Mouse (Mus musculus): Measurements from ENCODE around the gene Chchd2. TPM values are rescaled to one million over a fixed set of nuclear protein-coding genes. Genes with fewer than 3 reads are reported as not detected.
"Not testable (repeated sequence)": the region's sequence is repeated elsewhere in the genome, so short reads cannot be mapped to it uniquely, and the experiment has no call there.

Chchd2 gene
- polyA plus RNA-seq, 1 experiment, result 322 TPM

GRCm38 (mm10) chr5:129914024-129914423, 26.8 kb upstream of the Chchd2 start:
- peak; percentile 28; the same call in 1 of the 2 replicates for TF ChIP-seq CTCF (IDR thresholded peaks at IDR 0.05; ENCODE audit: borderline replicate concordance, insufficient read depth, low read length)
- no peak for TF ChIP-seq POLR2A (IDR thresholded peaks at IDR 0.05; ENCODE audit: low read depth, low read length)
- Histone ChIP-seq H3K27ac (ENCODE audit: insufficient read depth, low read length) (no peak overlapping the region), H3K4me1 (ENCODE audit: control insufficient read depth, insufficient read depth, low read length) (no peaks in the 10 kb centered on the region), H3K4me3 (ENCODE audit: insufficient read depth, low read length) (no peak overlapping the region)

- no peak overlapping the region for H3K27ac ChIP-seq (ENCODE audit: insufficient read depth, low read length)
- no peaks in the 10 kb centered on the region for H3K4me1 ChIP-seq (ENCODE audit: control insufficient read depth, insufficient read depth, low read length)
- H3K4me3 ChIP-seq (ENCODE audit: insufficient read depth, low read length), result no peak overlapping the region
- TF ChIP-seq CTCF (IDR thresholded peaks at IDR 0.05; ENCODE audit: borderline replicate concordance, insufficient read depth, low read length), result no peak
- no peak for TF ChIP-seq POLR2A (IDR thresholded peaks at IDR 0.05; ENCODE audit: low read depth, low read length)
Measured at GRCm38 (mm10) chr5:129909591-129909990, 22.3 kb upstream of the Chchd2 start.

- H3K27ac ChIP-seq (ENCODE audit: insufficient read depth, low read length), result no peak overlapping the region
- TF ChIP-seq CTCF (IDR thresholded peaks at IDR 0.05; ENCODE audit: borderline replicate concordance, insufficient read depth, low read length) (no peak), POLR2A (IDR thresholded peaks at IDR 0.05; ENCODE audit: low read depth, low read length) (no peak)
Measured at GRCm38 (mm10) chr5:129909147-129909546, 21.9 kb upstream of the Chchd2 start.

GRCm38 (mm10) chr5:129908242-129908965, 21.1 kb upstream of the Chchd2 start, which contains the start of gene Nupr1l:
Gene Nupr1l (plus strand): TSS chr5:129908540.
- Histone ChIP-seq H3K27ac (ENCODE audit: insufficient read depth, low read length) (0 out of 2 replicates have a peak within 1 kb of the TSS, but pooled peaks have one; percentile 20), H3K4me3 (ENCODE audit: insufficient read depth, low read length) (peak within 1 kb of the TSS; percentile 72), H3K4me1 (ENCODE audit: control insufficient read depth, insufficient read depth, low read length) (no peaks in the 10 kb centered on the region)
- TF ChIP-seq CTCF (IDR thresholded peaks at IDR 0.05; ENCODE audit: borderline replicate concordance, insufficient read depth, low read length), result 0 out of 2 replicates have a peak, but pooled peaks have one; percentile 13
- peak; percentile 72 for TF ChIP-seq POLR2A (IDR thresholded peaks at IDR 0.05; ENCODE audit: low read depth, low read length)

More at GRCm38 (mm10) chr5:129909147-129909546, 21.9 kb upstream of the Chchd2 start:
- peak overlapping the region; percentile 60; the same call in 1 of the 2 replicates for H3K4me3 ChIP-seq (ENCODE audit: insufficient read depth, low read length)
- H3K4me1 ChIP-seq (ENCODE audit: control insufficient read depth, insufficient read depth, low read length), result no peaks in the 10 kb centered on the region

- no peaks in the 10 kb centered on the region for H3K4me1 ChIP-seq (ENCODE audit: control insufficient read depth, insufficient read depth, low read length)
- peak overlapping the region; percentile 72 for H3K4me3 ChIP-seq (ENCODE audit: insufficient read depth, low read length)
- H3K27ac ChIP-seq (ENCODE audit: insufficient read depth, low read length), result no peak overlapping the region
- TF ChIP-seq CTCF (IDR thresholded peaks at IDR 0.05; ENCODE audit: borderline replicate concordance, insufficient read depth, low read length) (no peak), POLR2A (IDR thresholded peaks at IDR 0.05; ENCODE audit: low read depth, low read length) (no peak)
Measured at GRCm38 (mm10) chr5:129907775-129908174, 20.5 kb upstream of the Chchd2 start.

GRCm38 (mm10) chr5:129898449-129898848, 11.2 kb upstream of the Chchd2 start, which contains the start of gene Phkg1:
Gene Phkg1 (minus strand): TSS chr5:129898549.
- no peak within 1 kb of the TSS for H3K27ac ChIP-seq (ENCODE audit: insufficient read depth, low read length)
- TF ChIP-seq CTCF (IDR thresholded peaks at IDR 0.05; ENCODE audit: borderline replicate concordance, insufficient read depth, low read length) (no peak), POLR2A (IDR thresholded peaks at IDR 0.05; ENCODE audit: low read depth, low read length) (no peak)
- H3K4me1 ChIP-seq (ENCODE audit: control insufficient read depth, insufficient read depth, low read length), result no peaks in the 10 kb centered on the region
- H3K4me3 ChIP-seq (ENCODE audit: insufficient read depth, low read length), result no peak within 1 kb of the TSS

GRCm38 (mm10) chr5:129895198-129896088, 8.2 kb upstream of the Chchd2 start, which contains the start of gene Zbed5:
Gene Zbed5 (plus strand): TSS chr5:129895723.
- no peaks in the 10 kb centered on the region for H3K4me1 ChIP-seq (ENCODE audit: control insufficient read depth, insufficient read depth, low read length)
- peak within 1 kb of the TSS; percentile 70 for H3K4me3 ChIP-seq (ENCODE audit: insufficient read depth, low read length)
- TF ChIP-seq CTCF (IDR thresholded peaks at IDR 0.05; ENCODE audit: borderline replicate concordance, insufficient read depth, low read length) (no peak), POLR2A (IDR thresholded peaks at IDR 0.05; ENCODE audit: low read depth, low read length) (no peak)
- H3K27ac ChIP-seq (ENCODE audit: insufficient read depth, low read length), result no peak within 1 kb of the TSS

- H3K4me3 ChIP-seq (ENCODE audit: insufficient read depth, low read length); H3K27ac ChIP-seq (ENCODE audit: insufficient read depth, low read length); H3K4me1 ChIP-seq (ENCODE audit: control insufficient read depth, insufficient read depth, low read length): not testable (repeated sequence)
Measured at GRCm38 (mm10) chr5:129890390-129890789, 3.1 kb upstream of the Chchd2 start.

GRCm38 (mm10) chr5:129886271-129886670, 999 bp downstream of the Chchd2 start:
- TF ChIP-seq CTCF (IDR thresholded peaks at IDR 0.05; ENCODE audit: borderline replicate concordance, insufficient read depth, low read length) (no peak), POLR2A (IDR thresholded peaks at IDR 0.05; ENCODE audit: low read depth, low read length) (no peak)
- Histone ChIP-seq H3K4me3 (ENCODE audit: insufficient read depth, low read length) (peak overlapping the region; percentile 86), H3K27ac (ENCODE audit: insufficient read depth, low read length) (no peak overlapping the region), H3K4me1 (ENCODE audit: control insufficient read depth, insufficient read depth, low read length) (no peaks in the 10 kb centered on the region; the same call in 1 of the 2 replicates)

Data from embryonic fibroblast, embryonic 13.5 days (primary cell).